Mouse (Mus musculus) megakaryocyte-erythroid progenitor cell, adult 5-6 weeks (primary cell): Measurements from ENCODE around the gene Hist1h2ah. TPM values are rescaled to one million over a fixed set of nuclear protein-coding genes. Genes with fewer than 3 reads are reported as not detected.

Experiments used
- ATAC-seq: replicated peaks from 2 replicates; pipeline ENCODE4 v1.8.0; 2016; ENCODE audit warnings: mild to moderate bottlenecking, inconsistent platforms; ENCODE audit not compliant: severe bottlenecking, poor library complexity, low FRiP score, low TSS enrichment
- total RNA-seq, 2 experiments: library from RNA; stranded (forward) in 1 of 2; stranded (reverse) in 1 of 2; fragments of 200-1000, 215-1000 nt in 1 of 2; fragments of >200 nt in 1 of 2; fragmentation: Nextera tagmentation in 1 of 2; gene quantifications; 2 replicates each; pipeline ENCODE4 v1.2.3; 2014 to 2017

The Hist1h2ah gene
- total RNA-seq, 2 experiments from 2014 or later, result 11.1 to 482 TPM

GRCm38 (mm10) chr13:22015479-22016450, 19.6 kb downstream of the Hist1h2ah start:
- peak; percentile 68 for ATAC-seq

GRCm38 (mm10) chr13:22014411-22014845, 20.9 kb downstream of the Hist1h2ah start:
- peak; percentile 27; the same call in 1 of the 2 replicates for ATAC-seq

GRCm38 (mm10) chr13:22013716-22014115, 21.7 kb downstream of the Hist1h2ah start:
- ATAC-seq, result no peak

GRCm38 (mm10) chr13:22009642-22010041, 25.7 kb downstream of the Hist1h2ah start, which contains the start of gene Prss16:
Prss16 (minus strand) TSS chr13:22009742.
- ATAC-seq, result no peak

GRCm38 (mm10) chr13:22008707-22009106, 26.7 kb downstream of the Hist1h2ah start:
- no peak for ATAC-seq

GRCm38 (mm10) chr13:22007872-22008271, 27.5 kb downstream of the Hist1h2ah start:
- no peak for ATAC-seq

GRCm38 (mm10) chr13:22007121-22007510, 28.3 kb downstream of the Hist1h2ah start:
- no peak for ATAC-seq

- peak; percentile 60 for ATAC-seq
These were observed 28.8 kb downstream of the Hist1h2ah start for GRCm38 (mm10) chr13:22006334-22007120.

- ATAC-seq, result peak; percentile 58
These were observed 29.6 kb downstream of the Hist1h2ah start for GRCm38 (mm10) chr13:22005605-22006333.

- no peak for ATAC-seq
These were observed 33.5 kb downstream of the Hist1h2ah start for GRCm38 (mm10) chr13:22001823-22002222.

GRCm38 (mm10) chr13:22001346-22001745, 34.0 kb downstream of the Hist1h2ah start:
- ATAC-seq, result no peak

- no peak for ATAC-seq
These were observed 36.2 kb downstream of the Hist1h2ah start for GRCm38 (mm10) chr13:21999147-21999546.

- no peak for ATAC-seq
These were observed 37.0 kb downstream of the Hist1h2ah start for GRCm38 (mm10) chr13:21998412-21998811.

- no peak for ATAC-seq
These were observed 37.5 kb downstream of the Hist1h2ah start for GRCm38 (mm10) chr13:21997821-21998220.

GRCm38 (mm10) chr13:21997201-21997820, 38.1 kb downstream of the Hist1h2ah start:
- no peak for ATAC-seq

GRCm38 (mm10) chr13:21996840-21997185, 38.6 kb downstream of the Hist1h2ah start:
- ATAC-seq, result no peak

- ATAC-seq, result no peak
These were observed 39.1 kb downstream of the Hist1h2ah start for GRCm38 (mm10) chr13:21996101-21996839.

- peak; percentile 70 for ATAC-seq
These were observed 39.9 kb downstream of the Hist1h2ah start for GRCm38 (mm10) chr13:21995331-21995914.
